Mouse (Mus musculus) T-helper 1 cell (primary cell): ENCODE data around the gene C1qtnf2.

ENCODE experiments used
- in situ Hi-C: fragments of 300-600 bp; cut with MboI, MseI; formaldehyde crosslinking; loops from one replicate; pipeline ENCODE4 v1.15.1; 2025; ENCODE audit warnings: high pct_unique_total_duplicates

Gene C1qtnf2

GRCm38 (mm10) chr11:43483122-43483792 lies 9.2 kb downstream of the C1qtnf2 start:
- in situ Hi-C loops, result no loop called here

- in situ Hi-C loops, result no loop called here
Observed at GRCm38 (mm10) chr11:43484057-43484456, 10.0 kb downstream of the C1qtnf2 start.

DNA sequence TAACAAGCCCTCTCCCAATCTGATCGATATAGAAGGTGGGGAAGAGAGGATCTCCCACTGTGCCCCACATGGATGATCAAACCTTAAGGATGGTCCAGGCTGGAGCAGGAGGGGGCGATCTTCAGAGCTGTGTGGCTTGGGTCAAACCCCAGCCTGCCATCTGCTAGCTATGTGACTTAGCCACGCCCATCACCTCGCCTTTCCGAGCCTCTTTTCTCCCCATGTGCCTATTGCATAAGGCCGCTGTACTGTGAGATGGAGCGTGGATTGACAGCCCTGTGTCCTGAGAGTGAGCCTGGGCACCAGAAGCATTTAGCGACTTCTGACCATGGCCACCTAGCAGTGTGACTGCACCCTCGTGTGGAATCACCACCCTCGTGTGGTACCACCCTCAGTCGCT lies 10.6 kb downstream of the C1qtnf2 start:
- in situ Hi-C loops, result no loop called here

DNA sequence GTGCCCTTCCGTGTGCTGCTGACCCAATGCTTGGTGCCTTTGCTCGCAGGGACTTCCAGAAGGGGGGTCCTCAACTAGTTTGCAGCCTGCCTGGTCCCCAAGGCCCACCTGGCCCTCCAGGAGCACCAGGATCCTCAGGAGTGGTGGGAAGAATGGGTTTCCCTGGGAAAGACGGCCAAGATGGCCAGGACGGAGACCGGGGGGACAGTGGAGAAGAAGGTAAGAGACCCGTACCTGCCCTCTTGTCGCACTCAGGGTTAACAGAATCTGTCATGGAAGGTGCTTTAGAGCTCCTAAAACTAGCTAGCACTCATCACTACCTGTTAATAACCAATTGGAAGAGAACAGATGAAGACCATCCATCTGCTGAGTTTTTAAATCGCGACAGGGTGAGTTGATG lies 11.8 kb downstream of the C1qtnf2 start:
- in situ Hi-C loops, result no loop called here

GRCm38 (mm10) chr11:43492663-43493062 lies 18.6 kb downstream of the C1qtnf2 start:
- in situ Hi-C loops, result loop anchor here (5.0 kb wide), 1 partner anchor 95 kb away; the partner anchor contains the start of gene 4933415A04Rik

GRCm38 (mm10) chr11:43493815-43494409 lies 19.8 kb downstream of the C1qtnf2 start:
- in situ Hi-C loops, result loop anchor here (5.0 kb wide), 1 partner anchor 93 kb away; the partner anchor contains the start of gene 4933415A04Rik

GRCm38 (mm10) chr11:43495037-43495436 lies 21.0 kb downstream of the C1qtnf2 start:
- in situ Hi-C loops, result no loop called here

DNA sequence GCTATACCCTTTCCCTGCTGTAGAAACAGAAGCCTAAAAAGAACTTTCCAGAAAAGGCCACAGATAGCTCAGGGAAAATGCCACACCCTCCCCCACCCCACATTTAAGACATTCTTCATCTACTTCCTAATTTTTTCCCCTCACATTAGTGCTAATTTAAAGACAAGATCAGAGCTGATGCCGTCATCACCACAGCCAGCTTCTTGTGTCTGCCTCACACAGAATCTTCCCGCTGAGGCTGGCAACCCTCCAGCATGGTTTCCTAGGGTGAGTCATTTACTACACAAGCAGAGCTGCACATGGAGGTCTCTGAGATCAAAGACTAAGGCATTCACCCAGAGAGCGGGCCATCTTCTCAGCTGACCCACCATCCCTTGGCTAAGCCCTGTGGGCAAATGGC lies 21.5 kb downstream of the C1qtnf2 start:
- in situ Hi-C loops, result no loop called here

GRCm38 (mm10) chr11:43501256-43501655 lies 27.2 kb downstream of the C1qtnf2 start:
- in situ Hi-C loops, result no loop called here

- in situ Hi-C loops, result no loop called here
Observed at GRCm38 (mm10) chr11:43505188-43505587, 31.1 kb downstream of the C1qtnf2 start.

GRCm38 (mm10) chr11:43507976-43508375 lies 33.9 kb downstream of the C1qtnf2 start:
- in situ Hi-C loops, result no loop called here

GRCm38 (mm10) chr11:43509878-43510277 lies 35.8 kb downstream of the C1qtnf2 start:
- in situ Hi-C loops, result no loop called here

DNA sequence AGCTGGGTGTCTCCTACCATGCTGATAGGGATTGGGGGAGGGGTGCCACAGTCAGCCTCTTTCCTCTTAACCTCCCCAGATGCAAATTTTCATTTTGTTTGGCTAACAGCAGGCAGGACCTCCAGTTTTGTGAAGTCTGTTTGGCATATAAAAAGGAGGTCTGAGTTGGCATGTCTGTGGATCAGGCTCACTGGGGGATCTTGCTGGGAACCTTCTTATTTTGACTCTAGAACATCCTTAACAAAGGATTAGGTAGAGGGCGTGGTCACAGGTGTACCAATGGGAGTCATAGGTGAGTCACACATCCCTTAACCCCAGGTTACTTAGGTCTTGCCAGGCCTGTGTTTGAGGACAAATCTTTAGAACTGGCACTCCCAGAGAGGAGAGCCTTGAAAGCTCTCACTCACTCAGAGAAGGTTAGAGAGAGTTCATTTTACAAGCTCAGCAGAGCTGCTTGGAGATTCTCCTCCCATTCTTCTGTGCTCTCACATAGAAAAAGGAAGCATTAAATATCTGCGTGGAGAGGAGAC lies 38.6 kb downstream of the C1qtnf2 start:
- in situ Hi-C loops, result no loop called here

DNA sequence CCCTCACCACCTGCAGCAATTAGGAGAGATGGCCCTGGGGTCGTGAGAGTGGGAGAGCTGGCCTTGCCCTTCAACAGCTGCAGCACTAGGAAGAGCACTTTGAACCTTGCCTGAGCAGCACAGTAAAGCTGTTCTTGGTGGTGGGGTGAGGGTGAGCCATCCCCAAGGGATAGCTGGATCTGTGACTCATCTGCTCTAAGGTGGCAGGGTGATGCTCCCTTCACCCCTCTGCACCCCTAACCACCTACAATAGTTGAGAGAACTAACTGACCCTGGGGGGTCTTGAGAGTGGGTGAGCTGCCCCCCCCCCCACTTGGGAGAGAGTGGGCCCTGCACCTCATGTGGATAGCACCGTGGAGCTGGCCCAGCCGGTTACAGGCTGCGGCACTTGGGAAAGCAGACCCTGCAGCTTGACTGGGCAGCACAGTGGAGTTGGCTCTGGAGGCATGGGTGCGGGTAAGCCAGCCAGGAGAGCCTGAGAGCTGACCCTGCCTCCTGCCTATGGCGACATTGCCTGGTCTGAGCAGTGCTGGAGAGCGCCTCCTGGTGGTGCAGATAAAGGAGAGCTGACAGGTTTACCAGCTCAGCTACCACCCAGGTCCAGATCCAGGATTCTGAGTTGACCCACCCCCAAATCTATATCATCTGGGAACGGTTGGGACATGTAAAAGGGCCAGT lies 42.4 kb downstream of the C1qtnf2 start:
- in situ Hi-C loops, result no loop called here

DNA sequence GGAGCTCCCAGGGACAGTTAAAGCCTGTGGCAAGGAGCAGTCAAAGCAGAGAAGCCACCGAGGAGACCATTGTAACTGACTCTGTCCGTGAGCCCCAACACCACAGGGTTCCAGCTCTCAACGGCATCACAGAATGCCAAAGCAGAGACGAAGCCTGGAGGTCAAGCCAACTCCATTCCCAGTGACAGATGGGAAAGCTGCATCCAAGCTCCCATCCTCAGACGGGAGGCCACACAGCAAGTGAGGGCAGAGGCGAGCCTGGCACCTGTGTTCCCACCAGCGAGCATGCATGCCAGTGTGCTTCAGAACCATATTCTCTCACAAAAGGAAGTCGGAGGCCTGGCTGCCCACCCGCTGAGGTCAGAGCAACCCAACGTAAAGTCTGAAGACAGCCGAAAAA lies 43.6 kb downstream of the C1qtnf2 start:
- in situ Hi-C loops, result no loop called here

DNA sequence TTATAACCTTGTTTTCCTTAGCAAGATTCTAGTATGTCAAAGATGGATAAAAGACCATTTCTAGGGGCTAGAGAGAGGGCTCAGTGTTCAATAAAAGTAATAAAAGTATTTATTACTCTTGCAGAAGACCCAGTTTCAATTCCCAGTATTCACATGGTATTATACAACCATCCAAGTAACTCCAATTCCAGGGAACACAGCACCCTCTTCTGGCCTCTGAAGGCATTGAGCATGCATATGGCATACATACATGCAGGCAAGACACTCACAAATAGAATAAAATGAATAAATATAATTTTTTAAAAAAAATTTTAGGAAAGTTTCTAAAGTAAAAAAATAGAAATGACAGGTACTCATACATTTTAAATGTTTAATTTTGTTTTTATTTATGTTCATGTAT lies 44.0 kb downstream of the C1qtnf2 start:
- in situ Hi-C loops, result no loop called here

DNA sequence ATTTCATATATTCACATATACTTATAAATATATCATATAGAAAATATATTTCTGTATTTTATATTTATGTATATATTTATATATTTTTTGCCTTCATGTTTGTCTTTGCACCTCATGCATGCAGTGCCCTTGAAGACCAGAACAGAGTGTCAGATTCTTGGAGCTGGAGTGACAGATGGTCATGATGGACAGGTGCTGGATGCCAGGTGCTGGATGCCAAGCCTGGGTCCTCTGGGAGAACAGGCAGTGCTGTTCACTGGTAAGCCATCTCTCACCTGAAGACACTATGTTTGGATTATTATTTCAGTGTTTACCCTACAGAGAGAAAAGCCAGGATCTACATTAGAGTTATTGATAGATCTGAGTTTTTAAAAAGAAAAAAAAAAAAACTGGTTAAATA lies 44.7 kb downstream of the C1qtnf2 start:
- in situ Hi-C loops, result no loop called here

- in situ Hi-C loops, result loop anchor here (10.0 kb wide), 1 partner anchor 166 kb away; no protein-coding TSS in a partner anchor
Observed at GRCm38 (mm10) chr11:43520521-43520920, 46.4 kb downstream of the C1qtnf2 start.

- in situ Hi-C loops, result loop anchor here (10.0 kb wide), 1 partner anchor 173 kb away; no protein-coding TSS in a partner anchor
Observed at GRCm38 (mm10) chr11:43528078-43528682, 54.1 kb downstream of the C1qtnf2 start.

DNA sequence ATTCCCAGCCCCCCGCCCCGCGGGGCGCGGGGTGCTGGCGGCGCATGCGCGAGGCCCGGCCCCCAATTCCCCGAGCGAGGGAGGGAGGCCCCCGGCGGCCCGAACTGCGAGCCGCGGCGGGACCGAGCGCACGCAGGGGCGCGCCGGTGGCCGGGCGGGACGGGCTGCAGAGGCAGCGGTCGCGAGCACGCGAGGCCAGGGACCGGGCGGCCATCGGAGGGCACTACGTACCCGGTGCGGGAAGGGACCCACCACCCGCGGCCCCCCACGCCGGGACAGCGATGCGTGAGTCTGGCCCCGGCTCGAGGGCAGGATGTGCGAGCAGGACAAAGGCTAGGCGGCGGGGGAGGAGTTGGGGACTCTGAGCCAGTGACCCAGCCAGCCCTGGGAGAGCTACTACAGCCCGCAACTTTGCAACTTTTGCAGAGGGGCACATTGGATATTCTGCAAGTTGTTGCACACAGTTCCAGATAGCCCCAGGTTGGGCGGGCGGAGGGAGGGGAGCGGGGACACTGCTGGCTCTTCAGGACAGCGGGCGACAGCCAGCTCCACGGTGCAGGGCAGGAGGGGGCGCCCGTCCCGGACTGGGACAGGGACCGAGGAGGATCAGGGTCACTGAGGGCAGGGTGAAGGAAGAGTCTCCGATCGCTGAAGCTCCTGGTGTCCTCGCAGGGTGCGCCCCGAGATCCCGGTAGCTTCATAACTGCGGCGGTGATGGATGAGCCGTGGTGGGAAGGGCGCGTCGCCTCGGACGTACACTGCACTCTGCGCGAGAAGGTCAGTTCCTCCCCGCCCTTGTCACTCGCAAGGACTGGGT lies 54.8 kb downstream of the C1qtnf2 start, which contains the start of gene Ccnjl:
TSS of gene Ccnjl (plus strand) at position 102 of the 817 bp plus-strand sequence.
- in situ Hi-C loops, result loop anchor here (10.0 kb wide), 1 partner anchor 174 kb away; no protein-coding TSS in a partner anchor

DNA sequence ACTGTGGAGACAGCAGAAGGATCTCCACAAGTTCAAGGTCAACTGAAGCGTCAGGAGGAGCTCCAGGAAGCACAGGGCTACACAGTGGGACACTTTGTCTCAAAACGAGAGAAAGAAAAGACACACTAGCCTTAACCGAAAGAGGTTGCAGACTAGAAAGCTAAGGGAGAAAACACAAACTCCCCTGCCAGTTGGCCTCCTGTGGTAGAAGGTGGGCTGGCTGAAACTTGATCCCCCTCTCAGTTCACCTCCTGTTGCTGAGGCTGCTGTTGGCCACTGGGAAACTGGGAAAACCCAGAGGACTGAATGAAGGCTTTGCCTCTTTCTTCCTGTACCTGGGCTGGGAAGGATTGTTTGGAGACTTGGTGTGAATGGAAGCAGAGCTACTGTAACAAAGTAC lies 56.0 kb downstream of the C1qtnf2 start:
- in situ Hi-C loops, result no loop called here
